Mouse (Mus musculus) heart, embryonic 16.5 days (tissue): ENCODE data around the gene Mkln1. TPM values are rescaled to one million over a fixed set of nuclear protein-coding genes. Genes with fewer than 3 reads are reported as not detected.
"Not testable (repeated sequence)": the region's sequence is repeated elsewhere in the genome, so short reads cannot be mapped to it uniquely, and the experiment has no call there.

ENCODE experiments used
- ATAC-seq: fragments of 200-750 bp; cut with Nextera tagmentation; replicated peaks from 2 replicates; pipeline ENCODE4 v1.8.0; 2017; ENCODE audit warnings: moderate number of reproducible peaks; ENCODE audit not compliant: insufficient read depth, low FRiP score; ENCODE audit errors: extremely low read depth
- H3K27ac ChIP-seq: fragments of 300-500 bp; sonication (generic); 2 replicates; pipeline ENCODE4 v1.5.1; 2014; ENCODE audit warnings: mild to moderate bottlenecking, low read length, control low read depth, moderate library complexity
- H3K27me3 ChIP-seq: fragments of 300-500 bp; sonication (generic); 2 replicates; pipeline ENCODE4 v1.6.1; 2014; ENCODE audit warnings: low read length, mixed read lengths; ENCODE audit not compliant: control insufficient read depth, insufficient read depth
- H3K36me3 ChIP-seq: fragments of 300-500 bp; sonication (generic); 2 replicates; pipeline ENCODE4 v1.6.1; 2014; ENCODE audit not compliant: control insufficient read depth, insufficient read depth
- H3K4me1 ChIP-seq: fragments of 300-500 bp; sonication (generic); 2 replicates; pipeline ENCODE4 v1.6.1; 2014; ENCODE audit warnings: low read length, mixed read lengths; ENCODE audit not compliant: control insufficient read depth, insufficient read depth
- H3K4me2 ChIP-seq: fragments of 300-500 bp; sonication (generic); 2 replicates; pipeline ENCODE4 v1.6.1; 2014; ENCODE audit warnings: low read depth, mild to moderate bottlenecking, control low read depth, low read length
- H3K4me3 ChIP-seq: fragments of 300-500 bp; sonication (generic); 2 replicates; pipeline ENCODE4 v1.5.1; 2014; ENCODE audit warnings: mild to moderate bottlenecking, control low read depth, low read length
- H3K9ac ChIP-seq: fragments of 300-500 bp; sonication (generic); 2 replicates; pipeline ENCODE4 v1.6.1; 2014; ENCODE audit warnings: low read length, control low read depth
- H3K9me3 ChIP-seq: fragments of 300-500 bp; sonication (generic); replicated peaks from 2 replicates; pipeline ENCODE4 v1.6.1; 2016; ENCODE audit warnings: low read length; ENCODE audit not compliant: control insufficient read depth
- WGBS: fragments of 180-500 bp; shearing (Covaris S2); extraction: QIAGEN DNeasy Blood & Tissue Kit; methylation state at CpG from one replicate; pipeline ENCODE4 v1.1.7; 2014; 5-methylcytosine and 5-hydroxymethylcytosine counted together
- polyA plus RNA-seq: library from polyadenylated mRNA; unstranded; fragments of >200 nt; fragmentation: Nextera tagmentation; extraction: Ambion mirVana; gene quantifications from 2 replicates; pipeline ENCODE4 v1.2.1, GENCODE M21; 2015

Mkln1 gene
- polyA plus RNA-seq, 1 experiment from 2014 or later: 228 TPM

- not testable (repeated sequence) for H3K36me3 ChIP-seq, ATAC-seq, H3K4me1 ChIP-seq, H3K27me3 ChIP-seq, H3K27ac ChIP-seq, H3K9me3 ChIP-seq
- Histone ChIP-seq H3K4me2 (peak overlapping the region; percentile 98), H3K4me3 (peak overlapping the region; percentile 78), H3K9ac (peak overlapping the region; percentile 82)
- WGBS: 67% methylated on average over 3 of the region's 3 CpGs
Measured at GRCm38 (mm10) chr6:31561948-31562347, 163.4 kb downstream of the Mkln1 start.

GRCm38 (mm10) chr6:31562371-31563080, 164.0 kb downstream of the Mkln1 start:
- peaks cover 8% of the 10 kb centered on the region for H3K4me1 ChIP-seq
- no peaks in the 10 kb centered on the region for H3K9me3 ChIP-seq
- H3K27me3 ChIP-seq: peaks cover 9% of the 10 kb centered on the region; the same call in 1 of the 2 replicates
- H3K4me2 ChIP-seq: peak overlapping the region; percentile 98
- 11% methylated on average over 16 of the region's 16 CpGs for WGBS
- no peaks in the 10 kb centered on the region for H3K36me3 ChIP-seq
- H3K4me3 ChIP-seq: peak overlapping the region; percentile 78
- peak overlapping the region; percentile 82 for H3K9ac ChIP-seq
- ATAC-seq: no peak
- no peak overlapping the region; the same call in 1 of the 2 replicates for H3K27ac ChIP-seq

- Histone ChIP-seq H3K36me3 (no peaks in the 10 kb centered on the region), H3K4me3 (peak within 1 kb of the TSS; percentile 78), H3K4me1 (peaks cover 8% of the 10 kb centered on the region), H3K9me3 (no peaks in the 10 kb centered on the region), H3K4me2 (peak within 1 kb of the TSS; percentile 98), H3K27me3 (peaks cover 11% of the 10 kb centered on the region; the same call in 1 of the 2 replicates), H3K9ac (peak within 1 kb of the TSS; percentile 82), H3K27ac (peak within 1 kb of the TSS; percentile 56)
- WGBS: under 1% methylated on average over 77 of the region's 91 CpGs
- ATAC-seq: peak; percentile 90
Measured at GRCm38 (mm10) chr6:31563235-31564181, 165.0 kb downstream of the Mkln1 start, which contains the start of gene Podxl. TSS of gene Podxl (minus strand) at chr6:31563981.

GRCm38 (mm10) chr6:31564182-31564531, 165.6 kb downstream of the Mkln1 start:
- no peak for ATAC-seq
- peak overlapping the region; percentile 82 for H3K9ac ChIP-seq
- peak overlapping the region; percentile 98 for H3K4me2 ChIP-seq
- no peaks in the 10 kb centered on the region for H3K9me3 ChIP-seq
- no peaks in the 10 kb centered on the region for H3K36me3 ChIP-seq
- H3K27me3 ChIP-seq: peaks cover 11% of the 10 kb centered on the region; the same call in 1 of the 2 replicates
- H3K27ac ChIP-seq: no peak overlapping the region; the same call in 1 of the 2 replicates
- H3K4me3 ChIP-seq: peak overlapping the region; percentile 78
- peaks cover 8% of the 10 kb centered on the region for H3K4me1 ChIP-seq
- WGBS: 1% methylated on average over 18 of the region's 18 CpGs

- Histone ChIP-seq H3K27me3 (peaks cover 11% of the 10 kb centered on the region; the same call in 1 of the 2 replicates), H3K4me2 (peak overlapping the region; percentile 98), H3K9me3 (no peaks in the 10 kb centered on the region), H3K9ac (peak overlapping the region; percentile 82; the same call in 1 of the 2 replicates), H3K4me3 (peak overlapping the region; percentile 78), H3K27ac (no peak overlapping the region), H3K4me1 (peaks cover 8% of the 10 kb centered on the region), H3K36me3 (no peaks in the 10 kb centered on the region)
- no peak for ATAC-seq
- WGBS: 7% methylated on average over 17 of the region's 17 CpGs
Measured at GRCm38 (mm10) chr6:31564901-31565391, 166.4 kb downstream of the Mkln1 start.

Other genes with a start within 250 kb of the Mkln1 start
- 16.9 and 21.4 TPM in 2 replicates for gene Podxl, start 165.2 kb downstream of the Mkln1 start, polyA plus RNA-seq